Mouse (Mus musculus) c-Kit-positive CD71-positive TER-119-positive erythroid progenitor cells, embryonic 14.5 days (primary cell): ENCODE data around the gene Tcl1b5.
"Not testable (repeated sequence)": the region's sequence is repeated elsewhere in the genome, so short reads cannot be mapped to it uniquely, and the experiment has no call there.

Source experiments
- DNase-seq: peaks from one replicate; pipeline ENCODE4 v3.0.0-alpha.2; 2013; ENCODE audit warnings: low spot score

Gene Tcl1b5

GRCm38 (mm10) chr12:105176044-105176443 is at the start of gene Tcl1b5:
Tcl1b5 (plus strand) TSS chr12:105176344.
- not testable (repeated sequence) for DNase-seq

GRCm38 (mm10) chr12:105126516-105126915 is 49.6 kb upstream of the Tcl1b5 start:
- no peak for DNase-seq

- no peak for DNase-seq
Observed at GRCm38 (mm10) chr12:105127607-105128006, 48.5 kb upstream of the Tcl1b5 start.

GRCm38 (mm10) chr12:105129494-105130205 is 46.5 kb upstream of the Tcl1b5 start:
- not testable (repeated sequence) for DNase-seq

GRCm38 (mm10) chr12:105134167-105134566 is 42.0 kb upstream of the Tcl1b5 start:
- not testable (repeated sequence) for DNase-seq

GRCm38 (mm10) chr12:105134826-105135225 is 41.3 kb upstream of the Tcl1b5 start:
- DNase-seq = not testable (repeated sequence)

- not testable (repeated sequence) for DNase-seq
Observed at GRCm38 (mm10) chr12:105137729-105138128, 38.4 kb upstream of the Tcl1b5 start.

- DNase-seq = no peak
Observed at GRCm38 (mm10) chr12:105143096-105143495, 33.0 kb upstream of the Tcl1b5 start.

- DNase-seq = not testable (repeated sequence)
Observed at GRCm38 (mm10) chr12:105144928-105145327, 31.2 kb upstream of the Tcl1b5 start.

- DNase-seq = no peak
Observed at GRCm38 (mm10) chr12:105145714-105146113, 30.4 kb upstream of the Tcl1b5 start, which contains the start of gene Tcl1b2. Tcl1b2 (plus strand) TSS chr12:105146014.

GRCm38 (mm10) chr12:105155286-105155685 is 20.9 kb upstream of the Tcl1b5 start:
- DNase-seq = not testable (repeated sequence)

- no peak for DNase-seq
Observed at GRCm38 (mm10) chr12:105158842-105159241, 17.3 kb upstream of the Tcl1b5 start.

- DNase-seq = no peak
Observed at GRCm38 (mm10) chr12:105159390-105159789, 16.8 kb upstream of the Tcl1b5 start, which contains the start of gene Tcl1b1. Tcl1b1 (plus strand) TSS chr12:105159690.

- no peak for DNase-seq
Observed at GRCm38 (mm10) chr12:105166734-105167133, 9.4 kb upstream of the Tcl1b5 start.

GRCm38 (mm10) chr12:105173366-105173765 is 2.8 kb upstream of the Tcl1b5 start:
- no peak for DNase-seq

GRCm38 (mm10) chr12:105174318-105174717 is 1.8 kb upstream of the Tcl1b5 start:
- DNase-seq = not testable (repeated sequence)

- DNase-seq = not testable (repeated sequence)
Observed at GRCm38 (mm10) chr12:105181040-105181644, 5.0 kb downstream of the Tcl1b5 start.

- DNase-seq = not testable (repeated sequence)
Observed at GRCm38 (mm10) chr12:105188980-105189379, 12.8 kb downstream of the Tcl1b5 start.

- DNase-seq = not testable (repeated sequence)
Observed at GRCm38 (mm10) chr12:105190743-105191142, 14.6 kb downstream of the Tcl1b5 start, which contains the start of gene Tcl1b3. Tcl1b3 (plus strand) TSS chr12:105191043.

- DNase-seq = not testable (repeated sequence)
Observed at GRCm38 (mm10) chr12:105199684-105200497, 23.7 kb downstream of the Tcl1b5 start.

- not testable (repeated sequence) for DNase-seq
Observed at GRCm38 (mm10) chr12:105201657-105202056, 25.5 kb downstream of the Tcl1b5 start, which contains the start of gene Tcl1b4. Tcl1b4 (plus strand) TSS chr12:105201957.

- DNase-seq = no peak
Observed at GRCm38 (mm10) chr12:105207071-105207470, 30.9 kb downstream of the Tcl1b5 start.
